ENCODE assay signal across 11 mouse cellular contexts in genomic region chr3:27904659-27905330, GRCm38 (mm10). TPM values are rescaled to one million over a fixed set of nuclear protein-coding genes. Genes with fewer than 3 reads are reported as not detected.
A peak's percentile ranks its signal among the peaks of the same experiment; 100 is the strongest.
DNase-seq lines count a peak whose midpoint lies in the region; ATAC-seq and TF ChIP-seq lines count a peak whose summit lies in the region.
"Had no signal": no experiment of that assay in that cellular context is flagged by ENCODE, and none has a peak within 500 bp of the region (broad histone marks: within the 10 kb centered on the region; RNA-seq: fewer than 3 reads in every experiment).

No protein-coding gene starts in this region.

- 63% methylated on average over 13 of the region's 13 CpGs for WGBS in forebrain, embryonic 11.5 days
- WGBS in forebrain, embryonic 10.5 days, result 74% methylated on average over 13 of the region's 13 CpGs
- WGBS in heart, embryonic 15.5 days, result 14% methylated on average over 13 of the region's 13 CpGs
- WGBS in liver, embryonic 14.5 days (ENCODE audit: insufficient replicate concordance), result 13% methylated on average over 13 of the region's 13 CpGs

- peak; percentile 18 for DNase-seq in forebrain, embryonic 11.5 days (ENCODE audit: low spot score)
- no peak for DNase-seq in forebrain, embryonic 10.5 days (ENCODE audit: extremely low spot score, low spot score)
- peak; percentile 21 for DNase-seq in 416B (ENCODE audit: low read depth)
- DNase-seq in liver, embryonic 14.5 days (ENCODE audit: low read depth in 3 of 3, low spot score in 3 of 3), result no peak
- no peak for DNase-seq in thymus, postnatal 10 days (ENCODE audit: low spot score in 2 of 2)
- no peak for DNase-seq in spleen, adult 18-20 months
- DNase-seq in frontal cortex, adult 2 months (ENCODE audit: extremely low spot score in 1 of 2, low spot score in 1 of 2), result no peak
- DNase-seq: B cell, adult 2 months; cerebellum, adult 2 months had no signal

- no peaks in the 10 kb centered on the region for H3K4me1 ChIP-seq in forebrain, embryonic 11.5 days (replicated peaks; ENCODE audit: control insufficient read depth, insufficient read depth, low read length)
- peaks cover 5% of the 10 kb centered on the region; the same call in 1 of the 2 replicates for H3K4me1 ChIP-seq in forebrain, embryonic 10.5 days
- H3K4me1 ChIP-seq in heart, embryonic 15.5 days (replicated peaks), result peaks cover 13% of the 10 kb centered on the region
- peaks cover 0 to 20% of the 10 kb centered on the region in 2 experiments; a peak in 2 of 4 replicates for H3K4me1 ChIP-seq in liver, embryonic 14.5 days (replicated peaks; ENCODE audit: control insufficient read depth in 2 of 2, insufficient read depth in 2 of 2, low read length in 1 of 2)

- no peak overlapping the region for H3K27ac ChIP-seq in forebrain, embryonic 11.5 days (ENCODE audit: low read depth, low read length)
- H3K27ac ChIP-seq in forebrain, embryonic 10.5 days, result no peak overlapping the region
- H3K27ac ChIP-seq in heart, embryonic 15.5 days, result peak overlapping the region; percentile 72
- no peak overlapping the region for H3K27ac ChIP-seq in liver, embryonic 14.5 days

- ATAC-seq in forebrain, embryonic 11.5 days (replicated peaks; ENCODE audit: low FRiP score), result no peak
- peak; percentile 89 for ATAC-seq in heart, embryonic 15.5 days (replicated peaks; ENCODE audit: insufficient number of reproducible peaks, insufficient read depth, low FRiP score, low read depth)
- ATAC-seq in liver, embryonic 14.5 days (ENCODE audit: insufficient read depth), result peak; percentile 26; the same call in 1 of the 2 replicates

- no peak overlapping the region for H3K4me2 ChIP-seq in forebrain, embryonic 11.5 days (ENCODE audit: low read depth, low read length, severe bottlenecking)
- peak overlapping the region; percentile 9; the same call in 1 of the 2 replicates for H3K4me2 ChIP-seq in heart, embryonic 15.5 days
- H3K4me2 ChIP-seq in liver, embryonic 14.5 days (ENCODE audit: low read depth), result peak overlapping the region; percentile 15; the same call in 1 of the 2 replicates

- no peak overlapping the region for H3K9ac ChIP-seq in forebrain, embryonic 11.5 days (ENCODE audit: low read length)
- H3K9ac ChIP-seq in heart, embryonic 15.5 days, result no peak overlapping the region
- H3K9ac ChIP-seq in liver, embryonic 14.5 days (replicated peaks), result no peak overlapping the region

- H3K36me3 ChIP-seq in forebrain, embryonic 11.5 days (ENCODE audit: control insufficient read depth, insufficient read depth, low read length), result no peaks in the 10 kb centered on the region
- no peaks in the 10 kb centered on the region for H3K36me3 ChIP-seq in forebrain, embryonic 10.5 days (replicated peaks)
- H3K36me3 ChIP-seq in heart, embryonic 15.5 days, result no peaks in the 10 kb centered on the region
- no peaks in the 10 kb centered on the region for H3K36me3 ChIP-seq in liver, embryonic 14.5 days (replicated peaks; ENCODE audit: control insufficient read depth, insufficient read depth, low read depth)

- H3K9me3 ChIP-seq in forebrain, embryonic 11.5 days (ENCODE audit: control insufficient read depth, low read length), result no peaks in the 10 kb centered on the region; the same call in 1 of the 2 replicates
- no peaks in the 10 kb centered on the region for H3K9me3 ChIP-seq in forebrain, embryonic 10.5 days
- no peaks in the 10 kb centered on the region for H3K9me3 ChIP-seq in heart, embryonic 15.5 days (replicated peaks)
- no peaks in the 10 kb centered on the region for H3K9me3 ChIP-seq in liver, embryonic 14.5 days (ENCODE audit: control insufficient read depth, low read length)

- H3K27me3 ChIP-seq in forebrain, embryonic 11.5 days (ENCODE audit: control insufficient read depth, insufficient read depth, low read length), result no peaks in the 10 kb centered on the region
- no peaks in the 10 kb centered on the region for H3K27me3 ChIP-seq in forebrain, embryonic 10.5 days (ENCODE audit: poor library complexity, severe bottlenecking)
- H3K27me3 ChIP-seq in heart, embryonic 15.5 days, result no peaks in the 10 kb centered on the region
- H3K27me3 ChIP-seq in liver, embryonic 14.5 days (ENCODE audit: control insufficient read depth, insufficient read depth, low read length), result no peaks in the 10 kb centered on the region

- TF ChIP-seq CTCF in liver, embryonic 14.5 days (IDR thresholded peaks at IDR 0.05; ENCODE audit: low read depth), result no peak

- H3K4me3 ChIP-seq in forebrain, embryonic 11.5 days (ENCODE audit: low read depth, low read length), result no peak overlapping the region
- H3K4me3 ChIP-seq in forebrain, embryonic 10.5 days, result no peak overlapping the region
- no peak overlapping the region for H3K4me3 ChIP-seq in heart, embryonic 15.5 days
- no peak overlapping the region for H3K4me3 ChIP-seq in liver, embryonic 14.5 days (ENCODE audit: insufficient read depth in 1 of 2, low read depth in 2 of 2, low read length in 2 of 2)

- 0 out of 2 replicates have a peak, but pooled peaks have one; percentile 4 for TF ChIP-seq EP300 in liver, embryonic 14.5 days (IDR thresholded peaks at IDR 0.05; ENCODE audit: low read depth)

RNA-seq across cellular contexts. Expression of gene Tmem212, which starts 8.6 kb away (rescaled TPM):
- not detected in 2 replicates for polyA plus RNA-seq in forebrain, embryonic 11.5 days (2014; fragmentation: Nextera tagmentation; extraction: Ambion mirVana)
- polyA plus RNA-seq in forebrain, embryonic 10.5 days (2016; fragmentation: Nextera tagmentation; extraction: Ambion mirVana), result not detected in 2 replicates
- not detected in 2 replicates for polyA plus RNA-seq in heart, embryonic 15.5 days (2015; fragmentation: Nextera tagmentation; extraction: Ambion mirVana)
- not detected in 2 replicates for polyA plus RNA-seq in liver, embryonic 14.5 days (2012; rRNA removed)
- polyA plus RNA-seq in liver, embryonic 14.5 days (2014; fragmentation: Nextera tagmentation; extraction: Ambion mirVana), result not detected in 2 replicates
- not detected in 2 replicates for polyA plus RNA-seq in frontal cortex, adult 2 months (2012; rRNA removed)
- polyA plus RNA-seq: neural tube, embryonic 14.5 days had no signal

RNA-seq across cellular contexts. Expression of gene Pld1, which starts 33.7 kb away (rescaled TPM):
- 4.6 and 5.3 TPM in 2 replicates for polyA plus RNA-seq in forebrain, embryonic 11.5 days (2014; fragmentation: Nextera tagmentation; extraction: Ambion mirVana)
- 1.7 and 1.8 TPM in 2 replicates for polyA plus RNA-seq in forebrain, embryonic 10.5 days (2016; fragmentation: Nextera tagmentation; extraction: Ambion mirVana)
- polyA plus RNA-seq in heart, embryonic 15.5 days (2015; fragmentation: Nextera tagmentation; extraction: Ambion mirVana), result 6.8 and 7.2 TPM in 2 replicates
- 1.3 and 2.9 TPM in 2 replicates for polyA plus RNA-seq in liver, embryonic 14.5 days (2012; rRNA removed)
- 3.2 and 4.4 TPM in 2 replicates for polyA plus RNA-seq in liver, embryonic 14.5 days (2014; fragmentation: Nextera tagmentation; extraction: Ambion mirVana)
- polyA plus RNA-seq in frontal cortex, adult 2 months (2012; rRNA removed), result 5.4 and 6.9 TPM in 2 replicates

Comparison
In these comparisons a context has a peak if more than half of its experiments do, and no peak if none do; other contexts are left out.
1. DNase-seq: peak in forebrain, embryonic 11.5 days (single experiment) and 416B (single experiment); none in forebrain, embryonic 10.5 days (single experiment), liver, embryonic 14.5 days (0 of 3), thymus, postnatal 10 days (0 of 2), spleen, adult 18-20 months (0 of 2) and frontal cortex, adult 2 months (0 of 2).